Mouse (Mus musculus) testis, adult 2 months (tissue): ENCODE results near the gene Aatk.

ENCODE experiments used
- CTCF ChIP-seq: fragments of 200-500 bp; IDR thresholded peaks from 2 replicates; pipeline ENCODE4 v1.5.1; 2012; ENCODE audit warnings: low read depth, mild to moderate bottlenecking, inconsistent platforms, low read length, moderate library complexity; ENCODE audit not compliant: control insufficient read depth, insufficient read depth, insufficient replicate concordance
- POLR2A ChIP-seq: fragments of 200-500 bp; IDR thresholded peaks from 2 replicates; pipeline ENCODE4 v1.6.1; 2012; ENCODE audit warnings: low read depth, mild to moderate bottlenecking, inconsistent platforms, low read length, moderate library complexity; ENCODE audit not compliant: control insufficient read depth

DNA sequence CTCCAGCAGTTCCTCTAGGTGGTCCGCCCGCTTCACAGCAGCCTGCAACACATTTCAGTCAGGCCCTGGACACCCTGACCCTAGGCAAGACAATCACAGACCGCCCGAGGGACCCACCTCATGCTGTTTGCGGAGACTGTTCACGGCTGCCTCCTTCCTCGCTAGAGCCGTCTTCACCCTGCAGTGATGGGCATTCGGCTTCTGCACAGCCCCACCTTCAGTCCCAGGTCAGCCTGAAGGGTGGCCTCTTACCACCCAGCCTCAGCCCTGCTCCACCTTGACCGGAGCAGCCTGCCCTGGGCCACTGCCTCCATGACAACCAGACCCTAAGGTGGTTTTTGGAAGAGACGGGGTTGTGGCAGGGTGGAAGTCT, 17.7 kb upstream of the Aatk start:
- no peak for TF ChIP-seq POLR2A
- 0 out of 2 replicates have a peak, but pooled peaks have one; percentile 5 for TF ChIP-seq CTCF
